Mouse (Mus musculus) gastrocnemius, adult 8-10 months (tissue): ENCODE data around the gene Gjc3. TPM values are rescaled to one million over a fixed set of nuclear protein-coding genes. Genes with fewer than 3 reads are reported as not detected.

Experiments used
- DNase-seq, 2 experiments: peaks; one replicate each; pipeline ENCODE4 v3.0.0; 2022; ENCODE audit warnings: low spot score in 2 of 2
- total RNA-seq, 4 experiments: library from RNA; stranded (reverse); gene quantifications; 2 replicates each; pipeline ENCODE4 v1.2.4; 2022

Gene Gjc3
- total RNA-seq, 4 experiments from 2014 or later: 0.17 to 0.51 (median 0.36) TPM

DNA sequence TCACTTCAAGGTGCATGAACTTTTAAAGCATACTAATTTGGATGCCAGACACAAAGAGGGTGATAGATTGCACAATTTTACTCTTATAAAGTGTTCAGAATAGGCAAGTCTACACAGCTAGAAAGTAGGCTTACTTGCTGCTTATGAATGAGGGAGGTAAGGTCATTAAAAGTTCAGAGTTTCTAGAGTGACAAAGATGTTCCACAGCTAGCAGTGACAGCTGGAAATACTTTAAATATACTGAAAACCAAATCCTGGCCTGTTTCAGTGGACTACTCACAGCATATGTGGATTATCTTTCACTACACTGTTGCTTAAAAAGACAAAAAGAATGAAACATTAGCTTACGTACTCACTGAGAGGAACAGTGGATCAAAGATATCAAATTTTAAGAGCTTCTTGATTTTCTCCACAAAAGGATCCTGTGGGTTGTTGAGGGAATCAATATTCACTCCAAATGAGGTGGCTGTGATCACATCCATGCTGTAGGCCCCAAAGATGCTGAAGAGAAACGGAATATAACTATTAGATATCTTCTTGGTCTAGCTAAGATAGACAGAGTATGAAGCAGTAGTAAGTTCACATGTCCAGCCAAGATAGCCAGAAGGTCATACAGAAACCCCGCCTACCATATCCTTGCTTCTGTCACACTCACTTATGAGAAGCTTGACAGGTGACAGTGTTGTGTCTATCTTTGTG lies 53.2 kb downstream of the Gjc3 start:
- DNase-seq: no peak

Other genes with a start within 250 kb of the Gjc3 start
- under 1 TPM in 2 of 4 experiments, not detected in 2; 0.10 to 0.16 TPM for gene Nyap1, start 221.5 kb downstream of the Gjc3 start, total RNA-seq
- gene Tsc22d4, start 217.4 kb downstream of the Gjc3 start, total RNA-seq: 10 to 100 TPM; 39.6 to 68.9 (median 47.7) TPM
- gene Ppp1r35, start 184.2 kb downstream of the Gjc3 start, total RNA-seq: 1 to 10 TPM; 4.7 to 6.0 (median 5.3) TPM
- gene Mepce, start 175.4 kb downstream of the Gjc3 start, total RNA-seq: 10 to 100 TPM; 23.0 to 24.2 (median 23.3) TPM
- under 1 TPM in 2 of 4 experiments, not detected in 2; 0.24 to 0.31 TPM for gene Zcwpw1, start 175.3 kb downstream of the Gjc3 start, total RNA-seq
- gene Pilra, start 126.8 kb downstream of the Gjc3 start, total RNA-seq: under 1 TPM in 1 of 4 experiments, not detected in 3; 0.21 TPM
- under 1 TPM in 1 of 4 experiments, not detected in 3; 0.79 TPM for gene Pilrb1, start 105.0 kb downstream of the Gjc3 start, total RNA-seq
- not detected for gene Pilrb2, start 91.3 kb downstream of the Gjc3 start, total RNA-seq
- gene Cyp3a13, start 41.5 kb downstream of the Gjc3 start, total RNA-seq: under 1 TPM in 2 of 4 experiments, not detected in 2; 0.07 to 0.11 TPM
- gene Azgp1, start 18.4 kb upstream of the Gjc3 start, total RNA-seq: under 1 TPM in 1 of 4 experiments, not detected in 3; 0.43 TPM
- gene Smok3a, start 58.2 kb upstream of the Gjc3 start, total RNA-seq: not detected
- not detected for gene Smok3b, start 58.3 kb upstream of the Gjc3 start, total RNA-seq
- not detected for gene Smok3c, start 90.1 kb upstream of the Gjc3 start, total RNA-seq
- gene Zkscan1, start 122.0 kb upstream of the Gjc3 start, total RNA-seq: 10 to 100 TPM in 3 of 4 experiments, 1 to 10 TPM in 1; 9.6 to 11.6 (median 10.6) TPM
- 10 to 100 TPM; 14.3 to 17.0 (median 15.2) TPM for gene Zscan21, start 153.8 kb upstream of the Gjc3 start, total RNA-seq
- gene Zfp113, start 192.6 kb upstream of the Gjc3 start, total RNA-seq: 1 to 10 TPM; 4.8 to 6.6 (median 5.3) TPM
- gene Cops6, start 198.0 kb upstream of the Gjc3 start, total RNA-seq: 100 to 1,000 TPM; 107 to 117 (median 110) TPM
- gene Ap4m1, start 208.9 kb upstream of the Gjc3 start, total RNA-seq: 10 to 100 TPM in 1 of 4 experiments, 1 to 10 TPM in 3; 7.2 to 10.6 (median 7.5) TPM
- 1 to 10 TPM; 6.1 to 8.2 (median 6.8) TPM for gene Mcm7, start 209.3 kb upstream of the Gjc3 start, total RNA-seq
- gene Taf6, start 224.4 kb upstream of the Gjc3 start, total RNA-seq: 10 to 100 TPM; 33.9 to 42.1 (median 36.6) TPM
- gene Cnpy4, start 224.4 kb upstream of the Gjc3 start, total RNA-seq: 1 to 10 TPM; 1.9 to 3.6 (median 2.2) TPM
- gene Mblac1, start 231.2 kb upstream of the Gjc3 start, total RNA-seq: 1 to 10 TPM; 1.5 to 2.3 (median 1.8) TPM